Mouse (Mus musculus) embryonic fibroblast, embryonic 13.5 days (primary cell): ENCODE measurements at regions not wholly inside any gene's neighbourhood (a gene's known extent, or its start where the extent isn't known, plus 50 kb on each side); places are given as distances from the start of the nearest gene placed in this dataset.

ENCODE experiments used
- CTCF ChIP-seq: IDR thresholded peaks from 2 replicates; pipeline ENCODE4 v1.5.1; 2011; ENCODE audit warnings: mild to moderate bottlenecking, control low read depth, low read length, moderate library complexity, borderline replicate concordance; ENCODE audit not compliant: insufficient read depth
- POLR2A ChIP-seq: IDR thresholded peaks from 2 replicates; pipeline ENCODE4 v1.6.1; 2011; ENCODE audit warnings: low read depth, mild to moderate bottlenecking, control low read depth, low read length, moderate library complexity

- TF ChIP-seq POLR2A (no peak), CTCF (no peak)
Observed at GRCm38 (mm10) chr4:137194106-137194505, 83.2 kb upstream of the Wnt4 start.
